Mouse (Mus musculus): Measurements from ENCODE around the gene Nlrp9b. TPM values are rescaled to one million over a fixed set of nuclear protein-coding genes. Genes with fewer than 3 reads are reported as not detected.
"Not testable (repeated sequence)": the region's sequence is repeated elsewhere in the genome, so short reads cannot be mapped to it uniquely, and the experiment has no call there.

Nlrp9b gene
- polyA plus RNA-seq, 1 experiment from 2014 or later = not detected

DNA sequence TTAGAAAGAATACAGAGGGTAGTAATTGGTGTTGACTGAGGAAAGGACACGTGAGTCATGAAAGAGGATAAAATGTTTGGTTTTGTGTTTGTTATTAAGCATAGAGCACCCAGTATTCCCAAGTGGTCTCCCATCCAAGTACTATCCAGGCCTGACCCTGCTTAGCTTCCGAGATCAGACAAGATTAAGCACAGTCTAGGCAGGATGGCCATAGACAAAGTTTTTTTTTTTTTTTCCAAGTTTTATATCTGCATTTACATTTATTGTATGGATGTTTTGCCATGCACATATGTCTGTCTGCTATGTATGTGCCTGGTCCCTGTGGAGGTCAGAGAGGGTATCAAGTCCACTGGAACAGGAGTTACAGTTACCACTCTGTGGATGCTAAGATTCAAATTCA lies 18.7 kb downstream of the Nlrp9b start:
- no peaks in the 10 kb centered on the region for H3K36me3 ChIP-seq (ENCODE audit: control insufficient read depth, insufficient read depth, low read length)
- ATAC-seq (ENCODE audit: low read depth) = no peak
- no peaks in the 10 kb centered on the region for H3K9me3 ChIP-seq (ENCODE audit: control insufficient read depth, low read length)
- H3K4me1 ChIP-seq (replicated peaks; ENCODE audit: control insufficient read depth, insufficient read depth, low read length) = no peaks in the 10 kb centered on the region
- 63% methylated on average over 2 of the region's 2 CpGs for WGBS
- H3K27me3 ChIP-seq (ENCODE audit: control insufficient read depth, insufficient read depth, low read depth, low read length) = no peaks in the 10 kb centered on the region
- H3K9ac ChIP-seq (ENCODE audit: low read length) = no peak overlapping the region
- H3K27ac ChIP-seq (ENCODE audit: low read length) = no peak overlapping the region
- no peak overlapping the region for H3K4me2 ChIP-seq (ENCODE audit: low read depth, low read length)
- H3K4me3 ChIP-seq (ENCODE audit: low read length) = no peak overlapping the region

DNA sequence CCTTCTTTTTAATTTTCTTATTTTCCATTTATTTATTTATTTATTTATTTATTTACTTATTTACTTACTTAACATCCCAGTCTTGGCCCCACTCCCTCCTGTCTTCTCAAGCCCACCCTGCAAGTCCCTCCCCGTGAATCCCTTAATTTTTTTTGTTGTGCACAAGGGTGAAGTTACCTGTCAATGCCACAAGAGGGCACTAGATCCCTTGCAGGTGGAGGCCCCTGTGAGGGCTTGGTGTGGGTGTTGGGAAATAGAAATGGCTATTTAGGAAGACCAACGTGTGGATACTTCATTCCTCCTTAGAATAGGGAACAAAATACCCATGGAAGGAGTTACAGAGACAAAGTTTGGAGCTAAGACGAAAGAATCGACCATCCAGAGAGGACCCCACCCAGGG lies 72.8 kb downstream of the Nlrp9b start:
- H3K27me3 ChIP-seq (ENCODE audit: control insufficient read depth, insufficient read depth, low read depth, low read length); H3K4me1 ChIP-seq (replicated peaks; ENCODE audit: control insufficient read depth, insufficient read depth, low read length); ATAC-seq (ENCODE audit: low read depth); H3K9ac ChIP-seq (ENCODE audit: low read length); H3K9me3 ChIP-seq (ENCODE audit: control insufficient read depth, low read length); H3K4me3 ChIP-seq (ENCODE audit: low read length); H3K4me2 ChIP-seq (ENCODE audit: low read depth, low read length); H3K36me3 ChIP-seq (ENCODE audit: control insufficient read depth, insufficient read depth, low read length); H3K27ac ChIP-seq (ENCODE audit: low read length): not testable (repeated sequence)
- WGBS = 60% methylated on average over 4 of the region's 4 CpGs

DNA sequence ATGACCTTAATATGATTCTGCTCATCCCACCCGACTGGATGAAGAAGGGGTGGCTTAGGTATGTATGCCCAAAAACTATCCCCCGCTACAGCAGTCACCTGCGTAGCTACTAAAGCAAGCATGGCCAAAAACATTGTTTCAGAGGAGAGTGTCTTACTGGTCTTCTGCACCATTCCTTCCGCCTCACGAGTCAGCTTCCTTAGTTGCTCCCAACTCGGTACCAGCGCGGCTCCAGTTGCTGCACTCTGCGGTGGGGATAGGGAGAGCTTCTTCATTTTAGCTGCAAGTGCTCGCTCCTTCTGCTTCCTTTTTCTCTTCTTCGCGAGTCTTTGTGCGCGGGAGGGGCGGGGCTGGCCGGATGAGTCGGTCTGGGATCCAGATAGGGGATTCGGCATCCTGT lies 86.9 kb downstream of the Nlrp9b start:
- not testable (repeated sequence) for H3K9ac ChIP-seq (ENCODE audit: low read length); H3K9me3 ChIP-seq (ENCODE audit: control insufficient read depth, low read length); H3K27me3 ChIP-seq (ENCODE audit: control insufficient read depth, insufficient read depth, low read depth, low read length); H3K4me3 ChIP-seq (ENCODE audit: low read length); ATAC-seq (ENCODE audit: low read depth); H3K27ac ChIP-seq (ENCODE audit: low read length); H3K36me3 ChIP-seq (ENCODE audit: control insufficient read depth, insufficient read depth, low read length); H3K4me1 ChIP-seq (replicated peaks; ENCODE audit: control insufficient read depth, insufficient read depth, low read length); H3K4me2 ChIP-seq (ENCODE audit: low read depth, low read length)
- 66% methylated on average over 18 of the region's 18 CpGs for WGBS

DNA sequence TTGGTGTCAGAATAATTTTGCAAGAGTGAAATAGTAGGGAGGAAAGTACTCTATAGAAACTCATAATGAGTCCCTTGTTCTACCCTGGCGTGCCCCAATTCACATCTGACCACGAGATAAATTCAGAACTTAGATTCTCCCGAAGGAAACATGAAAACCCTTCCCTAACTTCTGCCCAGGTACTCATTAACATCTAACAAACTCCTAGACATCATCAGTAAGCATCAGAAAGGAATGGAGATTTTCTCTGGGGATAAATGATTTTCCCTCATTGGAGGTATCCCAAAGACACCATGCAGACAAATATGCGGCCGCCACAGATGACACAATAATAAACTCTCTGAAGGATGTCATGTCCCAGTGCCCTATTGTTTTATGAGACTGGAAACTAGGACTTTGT lies 108.1 kb downstream of the Nlrp9b start, which contains the start of gene Vmn1r91:
Gene Vmn1r91 (plus strand): TSS at position 301 of the 400 bp plus-strand sequence.
- H3K9ac ChIP-seq (ENCODE audit: low read length); H3K36me3 ChIP-seq (ENCODE audit: control insufficient read depth, insufficient read depth, low read length); H3K27ac ChIP-seq (ENCODE audit: low read length); H3K9me3 ChIP-seq (ENCODE audit: control insufficient read depth, low read length); H3K27me3 ChIP-seq (ENCODE audit: control insufficient read depth, insufficient read depth, low read depth, low read length); H3K4me2 ChIP-seq (ENCODE audit: low read depth, low read length); ATAC-seq (ENCODE audit: low read depth); H3K4me1 ChIP-seq (replicated peaks; ENCODE audit: control insufficient read depth, insufficient read depth, low read length); H3K4me3 ChIP-seq (ENCODE audit: low read length): not testable (repeated sequence)
- WGBS = 74% methylated on average over 5 of the region's 5 CpGs

DNA sequence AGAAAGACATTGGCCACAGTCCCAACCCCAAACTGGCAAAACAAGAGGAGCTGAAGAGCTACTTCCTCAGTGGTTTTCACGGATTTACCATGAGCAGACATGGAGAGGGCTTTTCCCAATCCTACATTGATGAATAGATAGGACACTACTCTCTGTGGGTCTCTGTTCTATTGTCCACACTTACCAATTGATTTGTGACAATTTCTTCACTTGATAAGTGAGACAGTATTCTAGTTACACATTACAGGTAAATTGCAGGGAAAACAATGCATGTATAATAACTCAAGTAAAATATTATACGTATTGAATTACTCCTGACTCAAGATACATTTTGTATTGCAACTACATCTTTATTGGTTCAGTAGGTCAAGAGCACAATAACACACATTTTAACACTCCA lies 131.2 kb downstream of the Nlrp9b start, which contains the start of gene Gm16442:
Gene Gm16442 (minus strand): TSS at position 101 of the 400 bp plus-strand sequence.
- H3K36me3 ChIP-seq (ENCODE audit: control insufficient read depth, insufficient read depth, low read length); H3K4me2 ChIP-seq (ENCODE audit: low read depth, low read length); ATAC-seq (ENCODE audit: low read depth); H3K27me3 ChIP-seq (ENCODE audit: control insufficient read depth, insufficient read depth, low read depth, low read length); H3K9ac ChIP-seq (ENCODE audit: low read length); H3K4me3 ChIP-seq (ENCODE audit: low read length); H3K9me3 ChIP-seq (ENCODE audit: control insufficient read depth, low read length); H3K4me1 ChIP-seq (replicated peaks; ENCODE audit: control insufficient read depth, insufficient read depth, low read length); H3K27ac ChIP-seq (ENCODE audit: low read length): not testable (repeated sequence)
- no CpG with 5 or more reads among the region's 2 CpGs for WGBS

Other genes with a start within 250 kb of the Nlrp9b start
- 128 and 131 TPM in 2 replicates for gene Nectin2, start 241.0 kb upstream of the Nlrp9b start, polyA plus RNA-seq (2015; fragmentation: Nextera tagmentation; extraction: Ambion mirVana)
- 347 and 379 TPM in 2 replicates for gene Bcam, start 220.4 kb upstream of the Nlrp9b start, polyA plus RNA-seq (2015; fragmentation: Nextera tagmentation; extraction: Ambion mirVana)
- gene Cblc, start 194.7 kb upstream of the Nlrp9b start, polyA plus RNA-seq (2015; fragmentation: Nextera tagmentation; extraction: Ambion mirVana) = 17.8 and 18.8 TPM in 2 replicates
- gene Bcl3, start 168.7 kb upstream of the Nlrp9b start, polyA plus RNA-seq (2015; fragmentation: Nextera tagmentation; extraction: Ambion mirVana) = 5.4 and 5.7 TPM in 2 replicates
- 0.15 TPM in 1 of 2 replicates, not detected in the other for gene Gm19345, start 139.5 kb upstream of the Nlrp9b start, polyA plus RNA-seq (2015; fragmentation: Nextera tagmentation; extraction: Ambion mirVana)
- gene Ceacam16, start 130.2 kb upstream of the Nlrp9b start, polyA plus RNA-seq (2015; fragmentation: Nextera tagmentation; extraction: Ambion mirVana) = not detected in 2 replicates
- gene Ceacam19, start 103.5 kb upstream of the Nlrp9b start, polyA plus RNA-seq (2015; fragmentation: Nextera tagmentation; extraction: Ambion mirVana) = 0.06 TPM in 1 of 2 replicates, not detected in the other
- 23.9 and 26.1 TPM in 2 replicates for gene Pvr, start 70.3 kb upstream of the Nlrp9b start, polyA plus RNA-seq (2015; fragmentation: Nextera tagmentation; extraction: Ambion mirVana)
- gene Igsf23, start 40.7 kb upstream of the Nlrp9b start, polyA plus RNA-seq (2015; fragmentation: Nextera tagmentation; extraction: Ambion mirVana) = 1.8 and 2.3 TPM in 2 replicates
- gene Ceacam20, start 26.1 kb upstream of the Nlrp9b start, polyA plus RNA-seq (2015; fragmentation: Nextera tagmentation; extraction: Ambion mirVana) = not detected in 2 replicates
- gene Vmn1r91, start 108.2 kb downstream of the Nlrp9b start, polyA plus RNA-seq (2015; fragmentation: Nextera tagmentation; extraction: Ambion mirVana) = not detected in 2 replicates
- gene Gm16442, start 131.1 kb downstream of the Nlrp9b start, polyA plus RNA-seq (2015; fragmentation: Nextera tagmentation; extraction: Ambion mirVana) = not detected in 2 replicates
- not detected in 2 replicates for gene Vmn1r93, start 147.6 kb downstream of the Nlrp9b start, polyA plus RNA-seq (2015; fragmentation: Nextera tagmentation; extraction: Ambion mirVana)
- gene Vmn1r94, start 176.9 kb downstream of the Nlrp9b start, polyA plus RNA-seq (2015; fragmentation: Nextera tagmentation; extraction: Ambion mirVana) = not detected in 2 replicates
- gene Vmn1r95, start 202.2 kb downstream of the Nlrp9b start, polyA plus RNA-seq (2015; fragmentation: Nextera tagmentation; extraction: Ambion mirVana) = not detected in 2 replicates
- gene Gm6164, start 214.1 kb downstream of the Nlrp9b start, polyA plus RNA-seq (2015; fragmentation: Nextera tagmentation; extraction: Ambion mirVana) = not detected in 2 replicates
- not detected in 2 replicates for gene Gm4498, start 242.4 kb downstream of the Nlrp9b start, polyA plus RNA-seq (2015; fragmentation: Nextera tagmentation; extraction: Ambion mirVana)

All from lung, embryonic 16.5 days (tissue).